Mouse (Mus musculus) forebrain, embryonic 12.5 days (tissue): ENCODE measurements around the gene Tsc22d1. TPM values are rescaled to one million over a fixed set of nuclear protein-coding genes. Genes with fewer than 3 reads are reported as not detected.
A peak's percentile ranks its signal among the peaks of the same experiment; 100 is the strongest.

ENCODE experiments used
- ATAC-seq: fragments of 200-750 bp; cut with Nextera tagmentation; 2 replicates; pipeline ENCODE4 v1.8.0; 2017; ENCODE audit warnings: moderate TSS enrichment; ENCODE audit not compliant: low FRiP score
- H3K27ac ChIP-seq: fragments of 300-500 bp; sonication (generic); 2 replicates; pipeline ENCODE4 v1.5.1; 2016; ENCODE audit warnings: mild to moderate bottlenecking
- H3K27me3 ChIP-seq: fragments of 300-500 bp; sonication (generic); 2 replicates; pipeline ENCODE4 v1.6.1; 2016; ENCODE audit warnings: mild to moderate bottlenecking
- H3K36me3 ChIP-seq: fragments of 300-500 bp; sonication (generic); replicated peaks from 2 replicates; pipeline ENCODE4 v1.6.1; 2016; ENCODE audit warnings: mild to moderate bottlenecking
- H3K4me1 ChIP-seq: fragments of 300-500 bp; sonication (generic); 2 replicates; pipeline ENCODE4 v1.6.1; 2016
- H3K4me2 ChIP-seq: fragments of 300-500 bp; sonication (generic); 2 replicates; pipeline ENCODE4 v1.6.1; 2016; ENCODE audit warnings: mild to moderate bottlenecking, moderate library complexity
- H3K4me3 ChIP-seq: fragments of 300-500 bp; sonication (generic); replicated peaks from 2 replicates; pipeline ENCODE4 v1.5.1; 2016; ENCODE audit warnings: mild to moderate bottlenecking
- H3K9ac ChIP-seq: fragments of 300-500 bp; sonication (generic); 2 replicates; pipeline ENCODE4 v1.6.1; 2016; ENCODE audit warnings: mild to moderate bottlenecking
- H3K9me3 ChIP-seq: fragments of 300-500 bp; sonication (generic); 2 replicates; pipeline ENCODE4 v1.6.1; 2016
- WGBS: fragments of 180-500 bp; shearing (Covaris S2); methylation state at CpG from one replicate; pipeline ENCODE4 v1.1.7; 2016; 5-methylcytosine and 5-hydroxymethylcytosine counted together
- polyA plus RNA-seq: library from polyadenylated mRNA; unstranded; fragments of >200 nt; fragmentation: Nextera tagmentation; extraction: Ambion mirVana; gene quantifications from 2 replicates; pipeline ENCODE4 v1.2.1, GENCODE M21; 2016

The Tsc22d1 gene
- polyA plus RNA-seq, 1 experiment from 2014 or later: 460 TPM

DNA sequence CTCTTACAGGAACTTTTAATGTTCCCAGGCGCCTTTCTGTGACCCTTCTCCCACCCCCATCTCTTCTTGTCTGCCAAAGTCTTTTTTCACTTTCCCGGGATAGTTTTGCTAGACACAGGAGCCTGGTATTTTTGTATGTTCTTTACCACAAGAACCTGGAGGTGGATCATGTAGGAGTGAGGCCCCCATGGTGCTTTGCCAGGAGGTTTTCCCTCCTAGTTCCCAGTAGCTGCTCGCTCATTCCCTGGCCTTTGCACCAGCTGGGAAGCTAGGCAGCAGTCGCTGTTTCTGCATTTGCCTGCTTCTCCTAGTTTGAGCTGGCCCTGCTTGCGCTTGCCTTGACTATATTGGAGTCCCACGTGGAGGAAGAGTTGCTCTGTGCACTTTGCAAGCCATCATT lies 36.2 kb downstream of the Tsc22d1 start:
- peaks cover 5% of the 10 kb centered on the region; the same call in 1 of the 2 replicates for H3K36me3 ChIP-seq
- no peak overlapping the region for H3K27ac ChIP-seq
- no peak for ATAC-seq
- H3K9ac ChIP-seq: no peak overlapping the region
- H3K9me3 ChIP-seq: no peaks in the 10 kb centered on the region
- WGBS: 80% methylated on average over 6 of the region's 6 CpGs
- H3K4me3 ChIP-seq: no peak overlapping the region
- peaks cover 17% of the 10 kb centered on the region for H3K4me1 ChIP-seq
- H3K27me3 ChIP-seq: no peaks in the 10 kb centered on the region
- no peak overlapping the region for H3K4me2 ChIP-seq

DNA sequence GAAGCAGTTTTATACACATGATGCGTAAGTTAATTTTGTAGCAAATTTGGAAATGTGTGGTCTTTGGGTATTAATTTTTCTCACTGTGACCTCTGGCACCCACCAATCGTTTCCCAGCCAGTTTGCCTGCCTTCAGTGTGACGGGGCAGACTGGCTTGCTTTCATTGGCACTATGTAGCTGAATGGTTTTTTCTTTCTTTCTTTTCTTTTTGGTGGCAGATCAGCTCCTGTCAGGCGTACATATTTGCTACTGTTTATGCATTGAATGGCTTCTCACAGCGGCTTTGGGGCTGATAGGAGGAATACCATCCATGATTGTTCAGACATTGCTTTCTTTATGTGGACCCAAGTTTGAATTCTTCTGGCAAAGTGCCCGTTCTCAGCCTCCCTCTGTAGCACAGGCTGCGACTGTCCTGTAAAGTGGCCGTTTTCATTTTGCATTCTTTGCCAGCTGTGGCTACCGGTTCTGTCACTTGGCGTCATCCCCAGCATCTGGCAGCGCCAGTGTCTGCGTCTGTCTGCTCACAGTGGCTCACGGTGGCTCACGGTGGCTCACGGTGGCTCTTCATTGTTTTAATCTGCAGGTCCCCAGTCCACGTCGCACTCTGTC lies 38.1 kb downstream of the Tsc22d1 start:
- Histone ChIP-seq H3K27me3 (no peaks in the 10 kb centered on the region), H3K4me3 (no peak overlapping the region), H3K9ac (no peak overlapping the region), H3K9me3 (no peaks in the 10 kb centered on the region), H3K4me2 (no peak overlapping the region), H3K27ac (peak overlapping the region; percentile 33; the same call in 1 of the 2 replicates), H3K36me3 (peaks cover 8% of the 10 kb centered on the region; the same call in 1 of the 2 replicates), H3K4me1 (peaks cover 17% of the 10 kb centered on the region)
- no peak for ATAC-seq
- WGBS: 76% methylated on average over 17 of the region's 17 CpGs

DNA sequence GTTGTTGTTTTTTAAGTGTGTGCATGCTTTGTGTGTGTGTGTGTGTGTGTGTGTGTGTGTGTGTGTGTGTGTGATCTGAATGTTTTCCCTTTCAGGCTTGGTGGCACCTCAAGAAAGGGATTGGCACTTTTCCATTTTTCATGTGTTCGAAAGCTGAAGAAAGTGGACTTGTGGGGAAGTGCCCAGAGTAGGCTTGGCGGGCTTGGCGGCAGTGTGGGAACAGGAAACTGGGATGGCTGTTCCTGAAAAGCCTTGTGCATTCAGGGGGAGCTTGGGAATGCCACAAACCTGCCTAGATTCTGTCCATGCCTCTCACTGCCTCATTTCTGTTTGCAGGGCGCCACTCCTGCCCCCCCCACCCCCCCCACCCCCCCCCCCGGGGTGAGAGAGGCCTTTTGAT lies 39.9 kb downstream of the Tsc22d1 start:
- no peak overlapping the region for H3K9ac ChIP-seq
- 73% methylated on average over 5 of the region's 5 CpGs for WGBS
- no peak overlapping the region for H3K27ac ChIP-seq
- peaks cover 17% of the 10 kb centered on the region for H3K4me1 ChIP-seq
- no peaks in the 10 kb centered on the region for H3K27me3 ChIP-seq
- H3K4me2 ChIP-seq: no peak overlapping the region
- H3K4me3 ChIP-seq: no peak overlapping the region
- H3K36me3 ChIP-seq: peaks cover 8% of the 10 kb centered on the region; the same call in 1 of the 2 replicates
- ATAC-seq: no peak
- H3K9me3 ChIP-seq: no peaks in the 10 kb centered on the region

DNA sequence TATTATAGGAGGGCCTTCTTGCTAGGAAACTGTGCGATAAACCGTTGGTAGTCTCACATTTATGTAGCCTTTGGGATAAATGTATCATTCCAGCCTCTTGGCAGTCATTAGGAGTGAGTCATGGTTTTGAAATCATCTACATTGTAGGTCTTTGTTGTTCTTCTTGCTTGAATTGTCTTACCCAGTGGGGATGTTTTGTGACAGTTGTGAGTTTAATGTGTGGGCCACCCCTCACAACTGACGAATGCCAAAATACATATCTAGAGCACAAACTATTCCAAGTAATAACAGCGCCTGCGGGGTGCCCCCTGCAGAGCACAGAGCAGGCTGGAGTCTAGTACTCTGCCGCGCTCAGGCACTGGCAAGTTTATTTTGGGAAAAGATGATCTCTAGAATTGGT lies 40.4 kb downstream of the Tsc22d1 start:
- no peak overlapping the region for H3K4me2 ChIP-seq
- H3K27ac ChIP-seq: no peak overlapping the region
- H3K4me1 ChIP-seq: peaks cover 17% of the 10 kb centered on the region
- no peaks in the 10 kb centered on the region for H3K9me3 ChIP-seq
- no peak overlapping the region for H3K9ac ChIP-seq
- H3K36me3 ChIP-seq: 0 out of 2 replicates have a peak, but pooled peaks cover 3% of the 10 kb centered on the region
- H3K27me3 ChIP-seq: no peaks in the 10 kb centered on the region
- no peak for ATAC-seq
- H3K4me3 ChIP-seq: no peak overlapping the region
- WGBS: 82% methylated on average over 7 of the region's 7 CpGs

DNA sequence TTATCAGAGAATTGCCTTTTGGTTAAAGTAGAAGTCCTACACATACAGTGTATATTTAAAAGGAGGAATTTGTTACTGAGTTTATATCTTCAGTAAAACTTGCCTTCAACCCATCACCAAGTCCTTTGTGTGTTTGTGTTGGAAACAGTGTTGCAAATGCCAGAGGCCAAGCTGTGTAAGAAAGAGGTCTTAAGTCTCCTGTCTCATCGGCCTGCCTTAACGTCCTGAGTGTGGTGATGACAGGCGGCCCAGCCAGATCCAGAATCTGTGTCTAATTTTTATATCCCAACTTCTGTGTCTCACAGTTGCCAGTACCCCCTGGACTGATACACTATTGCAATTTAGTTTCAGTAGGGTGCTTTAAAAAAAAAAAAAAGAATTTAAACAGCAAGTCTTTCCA lies 42.9 kb downstream of the Tsc22d1 start:
- WGBS: 83% methylated on average over 3 of the region's 3 CpGs
- no peaks in the 10 kb centered on the region for H3K27me3 ChIP-seq
- H3K9ac ChIP-seq: no peak overlapping the region
- no peak for ATAC-seq
- H3K36me3 ChIP-seq: peaks cover 10% of the 10 kb centered on the region
- H3K27ac ChIP-seq: no peak overlapping the region
- H3K4me1 ChIP-seq: peaks cover 19% of the 10 kb centered on the region
- H3K4me3 ChIP-seq: no peak overlapping the region
- no peak overlapping the region for H3K4me2 ChIP-seq
- no peaks in the 10 kb centered on the region for H3K9me3 ChIP-seq

DNA sequence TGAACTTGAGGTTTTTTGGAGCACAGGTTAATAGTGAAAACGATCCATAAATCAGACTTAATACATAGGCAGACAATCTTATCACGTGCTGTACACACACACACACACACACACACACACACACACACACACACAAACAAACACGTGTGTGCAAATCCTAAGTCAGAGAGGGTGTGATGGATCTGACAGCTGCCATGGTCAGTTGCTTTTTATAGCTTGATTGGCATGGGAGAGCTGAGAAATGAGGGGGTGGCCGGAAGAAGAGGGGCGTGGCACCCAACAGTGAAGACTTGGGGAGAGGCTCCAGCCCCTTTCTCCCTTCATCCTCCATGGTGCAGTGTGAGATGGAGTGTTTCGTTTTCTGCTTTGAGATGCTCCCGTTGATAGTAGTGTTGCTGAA lies 45.4 kb downstream of the Tsc22d1 start:
- Histone ChIP-seq H3K27me3 (no peaks in the 10 kb centered on the region), H3K4me1 (peaks cover 13% of the 10 kb centered on the region; the same call in 1 of the 2 replicates), H3K9me3 (no peaks in the 10 kb centered on the region), H3K36me3 (peaks cover 10% of the 10 kb centered on the region), H3K27ac (no peak overlapping the region), H3K4me3 (no peak overlapping the region), H3K9ac (no peak overlapping the region), H3K4me2 (no peak overlapping the region)
- WGBS: 85% methylated on average over 7 of the region's 7 CpGs
- ATAC-seq: no peak

DNA sequence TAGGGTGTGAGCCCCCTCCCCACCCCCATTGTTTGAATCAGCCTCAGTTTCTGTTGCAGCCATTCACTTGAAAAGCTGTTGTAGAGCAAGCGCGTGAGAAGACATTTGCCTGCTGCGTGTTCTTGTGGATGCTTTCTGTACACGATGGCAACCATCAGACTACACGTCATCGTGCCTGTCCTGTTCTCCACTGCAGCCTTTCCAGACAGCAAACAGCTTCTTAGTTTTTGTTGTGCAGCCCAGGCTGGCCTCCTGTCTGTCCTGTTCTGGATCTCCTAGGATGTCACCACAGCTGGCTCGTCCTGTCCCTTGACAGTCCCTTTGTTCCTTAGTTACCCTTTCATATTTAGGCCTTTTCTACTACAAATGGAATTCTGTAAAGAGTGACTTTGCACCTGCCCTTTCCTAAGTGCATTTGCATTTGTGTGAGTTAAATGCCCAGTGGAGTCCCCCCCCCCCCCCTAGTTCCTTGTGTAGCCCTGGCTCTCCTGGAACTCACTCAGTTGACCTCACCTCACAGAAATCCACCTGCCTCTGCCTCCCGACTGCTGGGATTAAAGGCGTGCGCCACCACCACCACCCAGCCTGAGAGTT lies 46.5 kb downstream of the Tsc22d1 start:
- Histone ChIP-seq H3K4me2 (no peak overlapping the region), H3K27ac (no peak overlapping the region), H3K36me3 (peaks cover 10% of the 10 kb centered on the region), H3K9me3 (no peaks in the 10 kb centered on the region), H3K4me1 (peaks cover 14% of the 10 kb centered on the region; the same call in 1 of the 2 replicates), H3K9ac (no peak overlapping the region), H3K4me3 (no peak overlapping the region), H3K27me3 (no peaks in the 10 kb centered on the region)
- 80% methylated on average over 10 of the region's 10 CpGs for WGBS
- ATAC-seq: no peak

DNA sequence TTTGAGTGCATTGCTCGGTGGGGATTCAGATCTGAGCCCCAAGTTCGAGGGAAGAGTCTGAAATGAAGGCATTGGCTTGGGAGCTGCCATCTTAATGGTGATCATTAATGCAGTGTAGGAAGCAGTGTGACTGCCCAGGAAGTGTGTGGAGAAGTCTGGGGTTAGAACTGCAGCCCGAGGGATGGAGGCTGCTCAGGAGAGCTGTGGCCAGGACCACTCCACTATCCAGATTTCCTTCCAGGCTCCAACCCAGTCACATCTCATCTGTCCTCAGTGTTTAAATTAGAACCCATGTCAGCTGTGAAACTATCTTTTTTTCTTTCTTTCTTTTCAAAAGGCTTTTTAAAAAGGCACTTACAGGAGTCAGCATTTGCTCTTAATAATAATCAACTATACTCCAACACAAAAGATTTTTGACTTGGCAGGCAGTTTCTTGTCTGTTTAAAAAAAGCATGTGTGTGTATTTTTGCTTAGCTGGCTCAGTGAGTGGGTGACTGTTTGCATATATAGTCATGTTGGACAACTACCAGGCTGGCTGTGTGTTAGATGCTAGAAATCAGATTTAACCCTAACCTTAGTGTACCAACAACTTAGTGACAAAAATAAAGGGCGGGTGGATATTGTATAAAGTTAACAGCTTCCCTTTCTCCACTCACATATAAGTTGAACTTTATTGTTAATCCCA lies 48.8 kb downstream of the Tsc22d1 start:
- Histone ChIP-seq H3K27ac (no peak overlapping the region), H3K4me3 (no peak overlapping the region)
- ATAC-seq: no peak

DNA sequence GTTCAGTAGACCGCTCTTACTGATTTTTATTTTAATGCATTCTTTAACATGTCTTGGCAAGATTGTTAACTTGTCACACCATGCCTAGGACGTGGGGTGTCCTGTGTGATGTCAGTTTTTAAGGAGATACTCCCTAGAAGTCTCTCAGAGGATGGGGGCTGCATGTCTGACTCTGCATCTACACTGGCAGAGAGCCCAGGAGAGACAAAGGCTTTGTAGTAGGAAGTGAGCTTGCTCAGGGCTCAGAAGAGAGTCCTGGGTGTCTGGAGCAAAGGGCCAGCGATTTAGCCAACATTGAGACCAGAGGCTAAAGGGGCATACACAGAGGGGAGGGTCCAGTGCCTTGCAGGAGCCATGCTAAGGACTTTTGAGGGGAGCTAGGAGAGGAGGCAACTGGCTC lies 50.2 kb downstream of the Tsc22d1 start:
- Histone ChIP-seq H3K27me3 (no peaks in the 10 kb centered on the region), H3K4me1 (peaks cover 22% of the 10 kb centered on the region), H3K4me3 (no peak overlapping the region), H3K9me3 (no peaks in the 10 kb centered on the region), H3K36me3 (peaks cover 7% of the 10 kb centered on the region), H3K27ac (no peak overlapping the region), H3K9ac (no peak overlapping the region), H3K4me2 (no peak overlapping the region)
- WGBS: 79% methylated on average over 3 of the region's 3 CpGs
- no peak for ATAC-seq

More for the DNA sequence above, 48.8 kb downstream of the Tsc22d1 start:
- no peak overlapping the region for H3K4me2 ChIP-seq
- WGBS: 87% methylated on average over 4 of the region's 4 CpGs
- H3K4me1 ChIP-seq: peaks cover 22% of the 10 kb centered on the region
- no peak overlapping the region for H3K9ac ChIP-seq
- H3K9me3 ChIP-seq: no peaks in the 10 kb centered on the region
- no peaks in the 10 kb centered on the region for H3K27me3 ChIP-seq
- H3K36me3 ChIP-seq: peaks cover 7% of the 10 kb centered on the region

DNA sequence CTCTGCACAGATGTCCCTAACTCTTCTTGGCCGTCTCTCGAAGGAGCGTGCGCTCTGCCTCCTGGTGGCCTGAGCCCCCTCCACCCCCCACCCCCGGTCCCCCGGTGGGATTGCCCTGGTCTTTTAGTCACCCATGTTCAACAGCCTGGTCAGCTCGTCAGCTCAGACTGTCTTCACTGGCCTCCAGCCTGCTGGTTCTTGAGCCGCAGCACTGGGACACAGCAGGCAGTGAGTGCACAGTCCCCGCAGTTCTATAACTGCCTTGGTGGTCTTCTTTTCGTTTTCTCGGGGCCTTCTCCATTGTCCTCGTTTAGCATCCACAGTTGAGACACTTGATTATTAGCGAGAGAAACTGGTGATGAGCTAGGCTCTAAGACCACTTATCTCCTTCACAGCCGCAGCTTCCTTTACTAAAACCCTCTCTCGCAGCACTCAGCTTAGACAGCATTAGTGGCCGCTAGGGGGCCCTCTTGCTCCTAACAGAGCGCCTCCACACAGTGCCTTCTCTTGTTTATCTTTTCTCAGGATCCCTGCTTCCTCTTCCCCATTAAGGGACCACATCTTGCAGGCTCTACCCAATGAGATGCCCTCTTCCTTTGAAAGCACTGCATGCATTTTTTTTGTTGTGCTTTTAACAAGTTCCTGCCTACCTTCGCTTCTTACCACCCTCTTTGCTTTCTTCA lies 52.0 kb downstream of the Tsc22d1 start:
- Histone ChIP-seq H3K36me3 (peaks cover 7% of the 10 kb centered on the region; the same call in 1 of the 2 replicates), H3K27ac (0 out of 2 replicates have a peak overlapping the region, but pooled peaks have one; percentile 26), H3K4me3 (no peak overlapping the region), H3K27me3 (no peaks in the 10 kb centered on the region), H3K9me3 (no peaks in the 10 kb centered on the region), H3K4me1 (peaks cover 16% of the 10 kb centered on the region), H3K9ac (no peak overlapping the region), H3K4me2 (peak overlapping the region; percentile 10; the same call in 1 of the 2 replicates)
- ATAC-seq: peak; percentile 72; the same call in 1 of the 2 replicates
- WGBS: 26% methylated on average over 18 of the region's 18 CpGs

DNA sequence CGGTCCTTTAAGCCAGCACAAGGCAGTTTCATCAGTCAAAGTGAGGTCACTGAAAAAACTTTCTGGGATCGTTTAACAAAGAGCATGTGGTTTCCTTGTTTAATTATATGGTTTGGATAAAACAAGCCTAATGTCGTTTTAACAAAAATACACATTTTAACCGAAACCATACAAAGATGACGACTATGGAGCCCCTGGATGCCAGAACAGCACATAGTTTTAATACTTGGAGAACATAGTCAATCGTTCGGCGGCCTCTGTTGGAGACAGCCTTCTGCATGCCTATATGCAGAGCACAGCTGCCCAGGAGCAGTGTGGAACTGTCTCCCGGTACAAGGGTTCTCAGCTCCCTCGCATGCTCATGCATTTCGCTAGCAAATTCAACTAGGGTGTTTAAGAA lies 53.2 kb downstream of the Tsc22d1 start:
- 82% methylated on average over 11 of the region's 11 CpGs for WGBS
- H3K36me3 ChIP-seq: peaks cover 7% of the 10 kb centered on the region; the same call in 1 of the 2 replicates

DNA sequence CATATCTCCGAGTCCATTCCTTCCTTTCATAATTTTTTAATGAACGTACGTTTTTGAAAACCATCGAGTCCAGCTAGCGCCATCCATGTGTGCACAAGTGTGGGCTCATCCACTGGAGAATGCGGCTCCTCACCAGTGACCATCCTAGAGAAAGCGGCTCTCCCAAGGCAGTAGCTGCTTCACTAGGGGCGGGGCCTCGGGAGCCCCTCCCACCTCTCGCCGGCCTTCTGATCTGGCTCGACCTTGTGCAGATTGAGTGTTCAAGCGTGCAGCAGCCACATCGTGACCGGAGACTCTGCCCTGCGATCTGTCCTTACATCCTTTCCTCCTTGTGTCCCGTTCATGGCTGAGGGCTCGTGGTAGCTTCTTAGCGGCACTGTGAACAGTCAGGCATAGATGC lies 56.5 kb downstream of the Tsc22d1 start:
- ATAC-seq: no peak
- H3K36me3 ChIP-seq: peaks cover 7% of the 10 kb centered on the region; the same call in 1 of the 2 replicates
- no peak overlapping the region for H3K4me3 ChIP-seq
- no peaks in the 10 kb centered on the region for H3K27me3 ChIP-seq
- H3K4me1 ChIP-seq: peaks cover 8% of the 10 kb centered on the region
- H3K4me2 ChIP-seq: no peak overlapping the region
- 76% methylated on average over 19 of the region's 19 CpGs for WGBS
- no peak overlapping the region for H3K9ac ChIP-seq
- H3K27ac ChIP-seq: no peak overlapping the region
- no peaks in the 10 kb centered on the region for H3K9me3 ChIP-seq

More for the DNA sequence above, 53.2 kb downstream of the Tsc22d1 start:
- peaks cover 16% of the 10 kb centered on the region for H3K4me1 ChIP-seq
- H3K4me2 ChIP-seq: no peak overlapping the region
- no peak for ATAC-seq
- H3K4me3 ChIP-seq: no peak overlapping the region
- H3K27me3 ChIP-seq: no peaks in the 10 kb centered on the region
- H3K9me3 ChIP-seq: no peaks in the 10 kb centered on the region
- no peak overlapping the region for H3K27ac ChIP-seq
- H3K9ac ChIP-seq: no peak overlapping the region
